Mouse (Mus musculus) E14TG2a.4 (cell line): ENCODE measurements around the gene Shroom3.

Experiments
- H3K27me3 ChIP-seq: 2 replicates; pipeline ENCODE4 v1.6.1; 2014; ENCODE audit warnings: low read length, control low read depth; ENCODE audit not compliant: insufficient read depth
- H3K36me3 ChIP-seq: 2 replicates; pipeline ENCODE4 v1.6.1; 2014; ENCODE audit warnings: low read length, control low read depth; ENCODE audit not compliant: insufficient read depth
- H3K4me1 ChIP-seq: replicated peaks from 2 replicates; pipeline ENCODE4 v1.6.1; 2014; ENCODE audit warnings: low read depth, low read length, control low read depth
- H3K4me3 ChIP-seq: replicated peaks from 2 replicates; pipeline ENCODE4 v1.5.1; 2014; ENCODE audit warnings: mild to moderate bottlenecking, low read length
- H3K9me3 ChIP-seq: 2 replicates; pipeline ENCODE4 v1.6.1; 2014; ENCODE audit warnings: low read length, control low read depth
- CTCF ChIP-seq: conservative IDR thresholded peaks from 2 replicates; pipeline ENCODE4 v1.5.1; 2014; ENCODE audit warnings: low read length
- NANOG ChIP-seq: IDR thresholded peaks from 2 replicates; pipeline ENCODE4 v1.6.1; 2014; ENCODE audit warnings: borderline replicate concordance, low read length, mixed read lengths
- POU5F1 ChIP-seq: IDR thresholded peaks from 2 replicates; pipeline ENCODE4 v1.6.1; 2014; ENCODE audit warnings: low read length, borderline replicate concordance

The Shroom3 gene

GRCm38 (mm10) chr5:92930557-92930956 is 247.3 kb downstream of the Shroom3 start:
- H3K36me3 ChIP-seq: peaks cover 42% of the 10 kb centered on the region
- H3K9me3 ChIP-seq: no peaks in the 10 kb centered on the region
- H3K4me3 ChIP-seq: no peak overlapping the region
- TF ChIP-seq POU5F1 (no peak), NANOG (no peak), CTCF (no peak)
- no peaks in the 10 kb centered on the region for H3K27me3 ChIP-seq
- peaks cover 59% of the 10 kb centered on the region for H3K4me1 ChIP-seq

GRCm38 (mm10) chr5:92931298-92931697 is 248.1 kb downstream of the Shroom3 start:
- Histone ChIP-seq H3K4me3 (no peak overlapping the region), H3K9me3 (peaks cover 6% of the 10 kb centered on the region), H3K27me3 (no peaks in the 10 kb centered on the region), H3K36me3 (peaks cover 49% of the 10 kb centered on the region), H3K4me1 (peaks cover 51% of the 10 kb centered on the region)
- TF ChIP-seq NANOG: no peak
- TF ChIP-seq POU5F1: no peak
- no peak for TF ChIP-seq CTCF

GRCm38 (mm10) chr5:92933010-92933409 is 249.8 kb downstream of the Shroom3 start:
- no peaks in the 10 kb centered on the region for H3K27me3 ChIP-seq
- peaks cover 62% of the 10 kb centered on the region for H3K36me3 ChIP-seq
- TF ChIP-seq CTCF (no peak), NANOG (no peak), POU5F1 (no peak)
- peaks cover 8% of the 10 kb centered on the region for H3K9me3 ChIP-seq
- H3K4me3 ChIP-seq: no peak overlapping the region
- peaks cover 36% of the 10 kb centered on the region for H3K4me1 ChIP-seq

- Histone ChIP-seq H3K4me3 (no peak overlapping the region), H3K4me1 (peaks cover 35% of the 10 kb centered on the region), H3K36me3 (peaks cover 65% of the 10 kb centered on the region), H3K27me3 (no peaks in the 10 kb centered on the region), H3K9me3 (peaks cover 8% of the 10 kb centered on the region)
- TF ChIP-seq CTCF (no peak), NANOG (no peak), POU5F1 (no peak)
Observed at GRCm38 (mm10) chr5:92933599-92934217, 250.5 kb downstream of the Shroom3 start.

- H3K27me3 ChIP-seq: no peaks in the 10 kb centered on the region
- peaks cover 8% of the 10 kb centered on the region for H3K9me3 ChIP-seq
- H3K4me3 ChIP-seq: no peak overlapping the region
- TF ChIP-seq NANOG: no peak
- no peak for TF ChIP-seq POU5F1
- H3K4me1 ChIP-seq: peaks cover 38% of the 10 kb centered on the region
- H3K36me3 ChIP-seq: peaks cover 65% of the 10 kb centered on the region
Observed at GRCm38 (mm10) chr5:92934269-92934939, 251.2 kb downstream of the Shroom3 start.

GRCm38 (mm10) chr5:92935883-92936282 is 252.6 kb downstream of the Shroom3 start:
- TF ChIP-seq POU5F1 (no peak), CTCF (no peak), NANOG (no peak)
- H3K4me1 ChIP-seq: peaks cover 40% of the 10 kb centered on the region
- H3K36me3 ChIP-seq: peaks cover 74% of the 10 kb centered on the region
- no peak overlapping the region for H3K4me3 ChIP-seq
- H3K9me3 ChIP-seq: peaks cover 8% of the 10 kb centered on the region
- H3K27me3 ChIP-seq: peaks cover 9% of the 10 kb centered on the region

GRCm38 (mm10) chr5:92937701-92938100 is 254.5 kb downstream of the Shroom3 start:
- H3K9me3 ChIP-seq: peaks cover 8% of the 10 kb centered on the region
- TF ChIP-seq NANOG (no peak), POU5F1 (no peak), CTCF (no peak)

GRCm38 (mm10) chr5:92939246-92939995 is 256.2 kb downstream of the Shroom3 start:
- H3K27me3 ChIP-seq: peaks cover 40% of the 10 kb centered on the region
- TF ChIP-seq NANOG (no peak), CTCF (no peak), POU5F1 (no peak)
- peak overlapping the region; percentile 27 for H3K4me3 ChIP-seq
- peaks cover 8% of the 10 kb centered on the region for H3K9me3 ChIP-seq
- peaks cover 73% of the 10 kb centered on the region for H3K36me3 ChIP-seq
- peaks cover 37% of the 10 kb centered on the region for H3K4me1 ChIP-seq

More at GRCm38 (mm10) chr5:92937701-92938100, 254.5 kb downstream of the Shroom3 start:
- no peak overlapping the region for H3K4me3 ChIP-seq
- H3K27me3 ChIP-seq: peaks cover 27% of the 10 kb centered on the region
- H3K4me1 ChIP-seq: peaks cover 40% of the 10 kb centered on the region
- peaks cover 78% of the 10 kb centered on the region for H3K36me3 ChIP-seq

- Histone ChIP-seq H3K27me3 (peaks cover 40% of the 10 kb centered on the region), H3K9me3 (no peaks in the 10 kb centered on the region), H3K4me1 (peaks cover 28% of the 10 kb centered on the region), H3K36me3 (peaks cover 64% of the 10 kb centered on the region), H3K4me3 (peak overlapping the region; percentile 79)
- TF ChIP-seq POU5F1 (no peak), CTCF (no peak), NANOG (no peak)
Observed at GRCm38 (mm10) chr5:92942166-92942565, 258.9 kb downstream of the Shroom3 start.
